Mouse (Mus musculus): ENCODE data around the gene Slc44a5. TPM values are rescaled to one million over a fixed set of nuclear protein-coding genes. Genes with fewer than 3 reads are reported as not detected.

Slc44a5 gene
- polyA plus RNA-seq, 1 experiment from 2014 or later: 0.53 TPM

GRCm38 (mm10) chr3:154290351-154290750, 317.1 kb downstream of the Slc44a5 start:
- H3K4me1 ChIP-seq (replicated peaks; ENCODE audit: control insufficient read depth, insufficient read depth): no peaks in the 10 kb centered on the region
- ATAC-seq (ENCODE audit: low FRiP score, low TSS enrichment) (no peak), DNase-seq (ENCODE audit: low spot score) (no peak)
- no peak overlapping the region for H3K4me2 ChIP-seq (replicated peaks; ENCODE audit: low read depth)
- TF ChIP-seq EP300 (optimal IDR thresholded peaks at IDR 0.05): no peak
- TF ChIP-seq CTCF (IDR thresholded peaks at IDR 0.05; ENCODE audit: low read depth): no peak
- WGBS: 40% methylated on average over 2 of the region's 2 CpGs
- H3K9me3 ChIP-seq (ENCODE audit: control insufficient read depth, low read length): no peaks in the 10 kb centered on the region
- no peaks in the 10 kb centered on the region for H3K27me3 ChIP-seq (ENCODE audit: control insufficient read depth, insufficient read depth, low read length)
- no peak overlapping the region for H3K27ac ChIP-seq (replicated peaks)
- no peaks in the 10 kb centered on the region for H3K36me3 ChIP-seq (ENCODE audit: control insufficient read depth, insufficient read depth, low read length)
- no peak overlapping the region for H3K9ac ChIP-seq (ENCODE audit: low read length)
- no peak overlapping the region for H3K4me3 ChIP-seq (ENCODE audit: low read depth, low read length)

- Histone ChIP-seq H3K9me3 (ENCODE audit: control insufficient read depth, low read length) (no peaks in the 10 kb centered on the region), H3K27ac (replicated peaks) (no peak overlapping the region), H3K27me3 (ENCODE audit: control insufficient read depth, insufficient read depth, low read length) (no peaks in the 10 kb centered on the region), H3K4me3 (ENCODE audit: low read depth, low read length) (no peak overlapping the region), H3K9ac (ENCODE audit: low read length) (no peak overlapping the region), H3K36me3 (ENCODE audit: control insufficient read depth, insufficient read depth, low read length) (no peaks in the 10 kb centered on the region), H3K4me2 (replicated peaks; ENCODE audit: low read depth) (no peak overlapping the region), H3K4me1 (replicated peaks; ENCODE audit: control insufficient read depth, insufficient read depth) (no peaks in the 10 kb centered on the region)
- DNase-seq (ENCODE audit: low spot score) (no peak), ATAC-seq (ENCODE audit: low FRiP score, low TSS enrichment) (no peak)
- WGBS: 81% methylated on average over 5 of the region's 5 CpGs
- TF ChIP-seq EP300 (optimal IDR thresholded peaks at IDR 0.05) (no peak), CTCF (IDR thresholded peaks at IDR 0.05; ENCODE audit: low read depth) (no peak)
Observed at GRCm38 (mm10) chr3:154292126-154292525, 318.9 kb downstream of the Slc44a5 start.

GRCm38 (mm10) chr3:154293839-154294490, 320.7 kb downstream of the Slc44a5 start:
- H3K27me3 ChIP-seq (ENCODE audit: control insufficient read depth, insufficient read depth, low read length): no peaks in the 10 kb centered on the region
- H3K9ac ChIP-seq (ENCODE audit: low read length): no peak overlapping the region
- no peak overlapping the region for H3K4me2 ChIP-seq (replicated peaks; ENCODE audit: low read depth)
- no peak overlapping the region for H3K4me3 ChIP-seq (ENCODE audit: low read depth, low read length)
- peak; percentile 21 for TF ChIP-seq CTCF (IDR thresholded peaks at IDR 0.05; ENCODE audit: low read depth)
- TF ChIP-seq EP300 (optimal IDR thresholded peaks at IDR 0.05): no peak
- ATAC-seq (ENCODE audit: low FRiP score, low TSS enrichment) (no peak), DNase-seq (ENCODE audit: low spot score) (no peak)
- no peaks in the 10 kb centered on the region for H3K36me3 ChIP-seq (ENCODE audit: control insufficient read depth, insufficient read depth, low read length)
- no peaks in the 10 kb centered on the region for H3K9me3 ChIP-seq (ENCODE audit: control insufficient read depth, low read length)
- WGBS: 47% methylated on average over 9 of the region's 9 CpGs
- H3K27ac ChIP-seq (replicated peaks): no peak overlapping the region
- no peaks in the 10 kb centered on the region for H3K4me1 ChIP-seq (replicated peaks; ENCODE audit: control insufficient read depth, insufficient read depth)

- 92% methylated on average over 17 of the region's 17 CpGs for WGBS
Observed at GRCm38 (mm10) chr3:154294924-154295834, 321.9 kb downstream of the Slc44a5 start.

GRCm38 (mm10) chr3:154297499-154297898, 324.3 kb downstream of the Slc44a5 start:
- Histone ChIP-seq H3K27ac (replicated peaks) (no peak overlapping the region), H3K4me2 (replicated peaks; ENCODE audit: low read depth) (no peak overlapping the region), H3K9me3 (ENCODE audit: control insufficient read depth, low read length) (no peaks in the 10 kb centered on the region), H3K27me3 (ENCODE audit: control insufficient read depth, insufficient read depth, low read length) (no peaks in the 10 kb centered on the region), H3K9ac (ENCODE audit: low read length) (no peak overlapping the region), H3K36me3 (ENCODE audit: control insufficient read depth, insufficient read depth, low read length) (no peaks in the 10 kb centered on the region), H3K4me1 (replicated peaks; ENCODE audit: control insufficient read depth, insufficient read depth) (no peaks in the 10 kb centered on the region), H3K4me3 (ENCODE audit: low read depth, low read length) (no peak overlapping the region)
- WGBS: 47% methylated on average over 6 of the region's 6 CpGs
- TF ChIP-seq EP300 (optimal IDR thresholded peaks at IDR 0.05) (no peak), CTCF (IDR thresholded peaks at IDR 0.05; ENCODE audit: low read depth) (no peak)
- no peak for DNase-seq (ENCODE audit: low spot score)
- ATAC-seq (ENCODE audit: low FRiP score, low TSS enrichment): no peak

More at GRCm38 (mm10) chr3:154294924-154295834, 321.9 kb downstream of the Slc44a5 start:
- Histone ChIP-seq H3K4me3 (ENCODE audit: low read depth, low read length) (no peak overlapping the region), H3K27ac (replicated peaks) (no peak overlapping the region), H3K9ac (ENCODE audit: low read length) (no peak overlapping the region), H3K27me3 (ENCODE audit: control insufficient read depth, insufficient read depth, low read length) (no peaks in the 10 kb centered on the region), H3K9me3 (ENCODE audit: control insufficient read depth, low read length) (no peaks in the 10 kb centered on the region), H3K36me3 (ENCODE audit: control insufficient read depth, insufficient read depth, low read length) (no peaks in the 10 kb centered on the region), H3K4me2 (replicated peaks; ENCODE audit: low read depth) (no peak overlapping the region), H3K4me1 (replicated peaks; ENCODE audit: control insufficient read depth, insufficient read depth) (no peaks in the 10 kb centered on the region)
- TF ChIP-seq EP300 (optimal IDR thresholded peaks at IDR 0.05) (no peak), CTCF (IDR thresholded peaks at IDR 0.05; ENCODE audit: low read depth) (no peak)
- ATAC-seq (ENCODE audit: low FRiP score, low TSS enrichment) (no peak), DNase-seq (ENCODE audit: low spot score) (no peak)

- Histone ChIP-seq H3K9ac (ENCODE audit: low read length) (no peak overlapping the region), H3K36me3 (ENCODE audit: control insufficient read depth, insufficient read depth, low read length) (no peaks in the 10 kb centered on the region), H3K4me2 (replicated peaks; ENCODE audit: low read depth) (no peak overlapping the region), H3K27ac (replicated peaks) (no peak overlapping the region), H3K4me3 (ENCODE audit: low read depth, low read length) (no peak overlapping the region), H3K9me3 (ENCODE audit: control insufficient read depth, low read length) (no peaks in the 10 kb centered on the region), H3K4me1 (replicated peaks; ENCODE audit: control insufficient read depth, insufficient read depth) (no peaks in the 10 kb centered on the region), H3K27me3 (ENCODE audit: control insufficient read depth, insufficient read depth, low read length) (no peaks in the 10 kb centered on the region)
- ATAC-seq (ENCODE audit: low FRiP score, low TSS enrichment) (no peak), DNase-seq (ENCODE audit: low spot score) (no peak)
- no peak for TF ChIP-seq EP300 (optimal IDR thresholded peaks at IDR 0.05)
- no peak for TF ChIP-seq CTCF (IDR thresholded peaks at IDR 0.05; ENCODE audit: low read depth)
Observed at GRCm38 (mm10) chr3:154298490-154298889, 325.3 kb downstream of the Slc44a5 start.
